Mouse (Mus musculus) liver, embryonic 13.5 days (tissue): Measurements from ENCODE around the gene Ube2c. TPM values are rescaled to one million over a fixed set of nuclear protein-coding genes. Genes with fewer than 3 reads are reported as not detected.

Experiments
- ATAC-seq: fragments of 200-750 bp; cut with Nextera tagmentation; 2 replicates; pipeline ENCODE4 v1.8.0; 2017; ENCODE audit warnings: low read depth, mild to moderate bottlenecking, moderate number of reproducible peaks, moderate library complexity
- DNase-seq: peaks from one replicate; pipeline ENCODE4 v3.0.0; 2022
- H3K27ac ChIP-seq: fragments of 300-500 bp; sonication (generic); 2 replicates; pipeline ENCODE4 v1.5.1; 2015; ENCODE audit warnings: moderate library complexity, mild to moderate bottlenecking, inconsistent platforms
- H3K27me3 ChIP-seq: fragments of 300-500 bp; sonication (generic); 2 replicates; pipeline ENCODE4 v1.6.1; 2015; ENCODE audit warnings: mild to moderate bottlenecking, inconsistent platforms
- H3K36me3 ChIP-seq: fragments of 300-500 bp; sonication (generic); 2 replicates; pipeline ENCODE4 v1.6.1; 2015; ENCODE audit warnings: mild to moderate bottlenecking, inconsistent platforms
- H3K4me1 ChIP-seq: fragments of 300-500 bp; sonication (generic); replicated peaks from 2 replicates; pipeline ENCODE4 v1.6.1; 2015; ENCODE audit warnings: inconsistent platforms
- H3K4me2 ChIP-seq: fragments of 300-500 bp; sonication (generic); 2 replicates; pipeline ENCODE4 v1.6.1; 2015; ENCODE audit warnings: inconsistent platforms, mild to moderate bottlenecking, moderate library complexity
- H3K4me3 ChIP-seq: fragments of 300-500 bp; sonication (generic); replicated peaks from 2 replicates; pipeline ENCODE4 v1.5.1; 2015; ENCODE audit warnings: mild to moderate bottlenecking, inconsistent platforms
- H3K9ac ChIP-seq: fragments of 300-500 bp; sonication (generic); 2 replicates; pipeline ENCODE4 v1.6.1; 2015; ENCODE audit warnings: mild to moderate bottlenecking, inconsistent platforms
- H3K9me3 ChIP-seq: fragments of 300-500 bp; sonication (generic); replicated peaks from 2 replicates; pipeline ENCODE4 v1.6.1; 2016; ENCODE audit warnings: inconsistent platforms
- WGBS: fragments of 180-500 bp; shearing (Covaris S2); methylation state at CpG from one replicate; pipeline ENCODE4 v1.1.7; 2015; ENCODE audit not compliant: insufficient replicate concordance; 5-methylcytosine and 5-hydroxymethylcytosine counted together
- polyA plus RNA-seq: library from polyadenylated mRNA; unstranded; fragments of >200 nt; fragmentation: Nextera tagmentation; extraction: Ambion mirVana; gene quantifications from 2 replicates; pipeline ENCODE4 v1.2.1, GENCODE M21; 2015

Gene Ube2c
- polyA plus RNA-seq, 1 experiment from 2014 or later, result 764 TPM

DNA sequence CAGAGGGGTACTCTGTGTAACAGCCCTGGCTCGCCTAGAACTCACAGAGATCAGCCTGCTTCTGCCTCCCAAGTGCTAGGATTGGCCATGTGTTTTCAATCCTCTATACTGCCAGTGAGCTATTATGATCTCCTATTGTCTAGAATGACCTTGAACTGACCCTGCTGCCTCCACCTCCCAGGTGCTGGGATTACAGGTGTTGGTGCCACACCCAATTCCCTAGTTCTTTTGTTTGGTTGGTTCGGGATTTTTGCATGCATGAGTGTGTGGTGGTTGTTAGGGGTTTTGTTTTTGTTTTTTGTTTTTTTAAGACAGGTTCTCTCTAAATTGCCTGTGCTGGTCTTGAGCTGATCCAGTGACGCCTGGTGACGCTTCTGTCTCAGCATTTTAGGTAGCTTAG, 54.3 kb downstream of the Ube2c start:
- Histone ChIP-seq H3K36me3 (peaks cover 51% of the 10 kb centered on the region), H3K4me1 (peaks cover 39% of the 10 kb centered on the region), H3K27me3 (no peaks in the 10 kb centered on the region), H3K9me3 (no peaks in the 10 kb centered on the region), H3K9ac (no peak overlapping the region), H3K4me3 (peak overlapping the region; percentile 72), H3K27ac (no peak overlapping the region), H3K4me2 (peak overlapping the region; percentile 84)
- ATAC-seq, result no peak
- no peak for DNase-seq
- 81% methylated on average over 4 of the region's 4 CpGs for WGBS

DNA sequence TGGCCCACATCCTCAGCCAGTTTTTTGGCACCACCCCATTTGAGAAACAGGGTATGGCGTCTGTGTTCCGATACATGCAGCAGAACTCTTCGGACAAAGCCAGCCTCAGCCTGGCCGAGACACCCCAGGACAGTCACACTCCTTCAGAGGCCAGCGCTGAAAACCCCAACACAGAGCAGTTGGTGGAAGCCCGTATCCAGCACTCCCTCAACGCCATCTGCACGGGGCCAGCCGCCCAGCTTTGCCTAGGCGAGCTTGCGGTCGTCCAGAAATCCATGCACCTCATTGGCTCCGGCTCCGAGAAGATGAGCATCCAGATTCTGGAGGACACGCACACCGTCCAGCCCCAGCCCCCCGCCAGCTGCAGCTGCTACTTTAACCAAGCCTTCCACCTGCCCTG, 55.8 kb downstream of the Ube2c start:
- H3K27me3 ChIP-seq, result no peaks in the 10 kb centered on the region
- ATAC-seq (no peak), DNase-seq (no peak)
- no peak overlapping the region for H3K4me3 ChIP-seq
- H3K4me1 ChIP-seq, result peaks cover 39% of the 10 kb centered on the region
- no peak overlapping the region for H3K4me2 ChIP-seq
- H3K27ac ChIP-seq, result no peak overlapping the region
- no peak overlapping the region for H3K9ac ChIP-seq
- no peaks in the 10 kb centered on the region for H3K9me3 ChIP-seq
- H3K36me3 ChIP-seq, result peaks cover 43% of the 10 kb centered on the region
- 92% methylated on average over 17 of the region's 17 CpGs for WGBS

DNA sequence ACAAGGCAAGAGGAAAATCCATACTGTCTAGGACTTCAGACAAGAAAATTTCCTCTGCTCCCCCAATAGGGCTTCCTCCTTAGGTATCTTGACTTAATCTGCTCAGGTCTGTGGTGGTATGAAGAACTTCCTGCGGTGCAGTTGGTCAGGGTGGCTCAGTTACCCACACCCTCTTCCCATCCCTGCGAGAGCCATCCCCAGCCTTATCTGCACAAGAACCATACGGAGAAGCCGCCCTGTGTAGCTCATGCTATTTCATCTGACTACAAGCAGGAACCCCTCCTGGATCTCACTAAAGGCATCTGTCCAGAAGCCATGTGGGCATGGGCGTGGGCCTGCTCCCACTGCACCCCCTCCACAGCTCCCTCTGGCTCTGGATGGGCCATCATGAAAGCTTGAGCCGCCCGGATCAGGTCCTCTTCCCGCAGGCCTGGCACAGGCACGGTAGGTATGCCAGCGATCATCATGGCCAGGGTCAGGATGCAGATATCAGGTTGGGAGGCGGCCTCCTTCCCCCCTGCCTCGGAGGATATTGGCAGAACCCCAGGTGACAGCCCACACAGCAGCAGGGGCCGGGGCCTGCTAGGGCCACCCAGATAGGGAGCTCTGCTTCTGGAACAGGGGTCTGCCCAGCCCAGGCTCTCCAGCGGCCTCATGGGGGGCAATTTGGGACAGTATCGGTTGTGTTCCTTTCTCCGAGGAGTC, 57.6 kb downstream of the Ube2c start:
- WGBS, result 64% methylated on average over 16 of the region's 16 CpGs
- no peaks in the 10 kb centered on the region for H3K27me3 ChIP-seq
- 0 out of 2 replicates have a peak overlapping the region, but pooled peaks have one; percentile 7 for H3K9ac ChIP-seq
- peak overlapping the region; percentile 36; the same call in 1 of the 2 replicates for H3K27ac ChIP-seq
- no peak for DNase-seq
- H3K4me2 ChIP-seq, result no peak overlapping the region
- H3K4me3 ChIP-seq, result no peak overlapping the region
- no peaks in the 10 kb centered on the region for H3K9me3 ChIP-seq
- no peak for ATAC-seq
- H3K4me1 ChIP-seq, result peaks cover 33% of the 10 kb centered on the region
- peaks cover 33% of the 10 kb centered on the region for H3K36me3 ChIP-seq

Other genes starting within 250 kb of the Ube2c start
- gene Wfdc2, start 207.5 kb upstream of the Ube2c start, polyA plus RNA-seq, result 1.2 and 1.9 TPM in 2 replicates
- not detected in 2 replicates for gene Spint3, start 196.4 kb upstream of the Ube2c start, polyA plus RNA-seq
- 0.13 and 0.19 TPM in 2 replicates for gene Wfdc6a, start 184.5 kb upstream of the Ube2c start, polyA plus RNA-seq
- gene Eppin, start 176.3 kb upstream of the Ube2c start, polyA plus RNA-seq, result not detected in 2 replicates
- gene Wfdc6b, start 156.4 kb upstream of the Ube2c start, polyA plus RNA-seq, result not detected in 2 replicates
- not detected in 2 replicates for gene Wfdc8, start 156.3 kb upstream of the Ube2c start, polyA plus RNA-seq
- gene Wfdc16, start 131.1 kb upstream of the Ube2c start, polyA plus RNA-seq, result not detected in 2 replicates
- not detected in 2 replicates for gene Wfdc10, start 113.9 kb upstream of the Ube2c start, polyA plus RNA-seq
- gene Wfdc9, start 113.3 kb upstream of the Ube2c start, polyA plus RNA-seq, result not detected in 2 replicates
- gene Wfdc11, start 95.8 kb upstream of the Ube2c start, polyA plus RNA-seq, result not detected in 2 replicates
- gene Wfdc13, start 84.8 kb upstream of the Ube2c start, polyA plus RNA-seq, result not detected in 2 replicates
- not detected in 2 replicates for gene Spint4, start 71.4 kb upstream of the Ube2c start, polyA plus RNA-seq
- not detected in 2 replicates for gene Spint5, start 54.6 kb upstream of the Ube2c start, polyA plus RNA-seq
- gene Wfdc3, start 24.0 kb upstream of the Ube2c start, polyA plus RNA-seq, result 0.93 and 1.0 TPM in 2 replicates
- gene Dnttip1, start 23.9 kb upstream of the Ube2c start, polyA plus RNA-seq, result 47.3 and 49.8 TPM in 2 replicates
- 5.1 and 8.4 TPM in 2 replicates for gene Tnnc2, start 10.1 kb downstream of the Ube2c start, polyA plus RNA-seq
- gene Snx21, start 15.9 kb downstream of the Ube2c start, polyA plus RNA-seq, result 4.1 TPM in 2 replicates
- 18.8 and 20.3 TPM in 2 replicates for gene Acot8, start 35.0 kb downstream of the Ube2c start, polyA plus RNA-seq
- gene Zswim3, start 35.2 kb downstream of the Ube2c start, polyA plus RNA-seq, result 4.3 and 5.1 TPM in 2 replicates
- 6.2 and 6.9 TPM in 2 replicates for gene Zswim1, start 52.8 kb downstream of the Ube2c start, polyA plus RNA-seq
- not detected in 2 replicates for gene Spata25, start 58.6 kb downstream of the Ube2c start, polyA plus RNA-seq
- gene Ctsa, start 63.0 kb downstream of the Ube2c start, polyA plus RNA-seq, result 65.4 and 69.2 TPM in 2 replicates
- gene Neurl2, start 63.6 kb downstream of the Ube2c start, polyA plus RNA-seq, result 2.4 and 2.5 TPM in 2 replicates
- gene Pltp, start 87.8 kb downstream of the Ube2c start, polyA plus RNA-seq, result 7.7 and 8.3 TPM in 2 replicates
- 45.5 and 48.3 TPM in 2 replicates for gene Pcif1, start 109.4 kb downstream of the Ube2c start, polyA plus RNA-seq
- gene Zfp335, start 141.9 kb downstream of the Ube2c start, polyA plus RNA-seq, result 5.4 and 6.1 TPM in 2 replicates
- 1.1 and 1.2 TPM in 2 replicates for gene Mmp9, start 170.9 kb downstream of the Ube2c start, polyA plus RNA-seq
- 0.17 and 0.18 TPM in 2 replicates for gene Slc12a5, start 190.9 kb downstream of the Ube2c start, polyA plus RNA-seq